ENCODE assay signal across 12 mouse cellular contexts in genomic region chr1:58697607-58698006, GRCm38 (mm10). TPM values are rescaled to one million over a fixed set of nuclear protein-coding genes. Genes with fewer than 3 reads are reported as not detected.
DNase-seq lines count a peak whose midpoint lies in the region; ATAC-seq lines count a peak whose summit lies in the region.
"Not testable (repeated sequence)": the region's sequence is repeated elsewhere in the genome, so short reads cannot be mapped to it uniquely, and the experiment has no call there.
"Had no signal": no experiment of that assay in that cellular context is flagged by ENCODE, and none has a peak within 500 bp of the region (broad histone marks: within the 10 kb centered on the region; RNA-seq: fewer than 3 reads in every experiment).

No protein-coding gene starts in this region.

- H3K36me3 ChIP-seq in intestine, embryonic 15.5 days, result not testable (repeated sequence)

- not testable (repeated sequence) for H3K4me1 ChIP-seq in intestine, embryonic 15.5 days (replicated peaks)

- DNase-seq in MN1 (ENCODE audit: low spot score), result peak; percentile 31
- peak; percentile 45 for DNase-seq in cerebellum, adult 9-10 months
- peak; percentile 41 to 57 for DNase-seq in layer of hippocampus, postnatal 10 days (ENCODE audit: low spot score in 2 of 2)
- DNase-seq in right cerebral cortex, postnatal 10 days (ENCODE audit: low spot score in 2 of 2), result peak; percentile 57 to 68

- H3K4me3 ChIP-seq in intestine, embryonic 15.5 days (replicated peaks), result not testable (repeated sequence)

- not testable (repeated sequence) for H3K9me3 ChIP-seq in intestine, embryonic 15.5 days

- not testable (repeated sequence) for H3K4me2 ChIP-seq in intestine, embryonic 15.5 days (replicated peaks)

- not testable (repeated sequence) for H3K9ac ChIP-seq in intestine, embryonic 15.5 days

- H3K27me3 ChIP-seq in intestine, embryonic 15.5 days (replicated peaks), result not testable (repeated sequence)

- H3K27ac ChIP-seq in intestine, embryonic 15.5 days, result not testable (repeated sequence)

- WGBS in intestine, embryonic 15.5 days, result 44% methylated on average over 1 of the region's 1 CpGs

- ATAC-seq in frontal cortex, adult (ENCODE audit: low TSS enrichment), result peak; percentile 99
- ATAC-seq in intestine, embryonic 15.5 days, result peak; percentile 53; the same call in 1 of the 2 replicates
- ATAC-seq in megakaryocyte progenitor cell, adult 5-6 weeks (replicated peaks; ENCODE audit: poor library complexity), result peak; percentile 94

RNA-seq across cellular contexts. Expression of gene Als2cr12, which starts 1.8 kb away (rescaled TPM):
- polyA plus RNA-seq in intestine, embryonic 15.5 days (2015; fragmentation: Nextera tagmentation; extraction: Ambion mirVana), result 1.5 and 1.6 TPM in 2 replicates
- under 1 TPM in 1 of 2 experiments, not detected in 1; 0.23 TPM for total RNA-seq in layer of hippocampus, postnatal 10 days (2021)
- not detected in 2 replicates for total RNA-seq in megakaryocyte progenitor cell, adult 5-6 weeks (2015)
- total RNA-seq in megakaryocyte progenitor cell, adult 5-6 weeks (2017), result 0.44 and 0.67 TPM in 2 replicates
- total RNA-seq: heart, adult 8-10 months had no signal
- polyA plus RNA-seq: frontal cortex, adult 2 months; hindbrain, embryonic 12.5 days; macrophage; neural tube, embryonic 11.5 days had no signal

RNA-seq across cellular contexts. Expression of gene Cflar, which starts 13.7 kb away (rescaled TPM):
- polyA plus RNA-seq in intestine, embryonic 15.5 days (2015; fragmentation: Nextera tagmentation; extraction: Ambion mirVana), result 29.2 and 30.0 TPM in 2 replicates
- 10 to 100 TPM; 32.7 to 32.9 TPM for total RNA-seq in layer of hippocampus, postnatal 10 days (2021)
- 60.9 and 71.6 TPM in 2 replicates for total RNA-seq in megakaryocyte progenitor cell, adult 5-6 weeks (2015)
- 87.5 and 121 TPM in 2 replicates for total RNA-seq in megakaryocyte progenitor cell, adult 5-6 weeks (2017)
